Mouse (Mus musculus) mouse trophoblast stem cell (cell line): ENCODE measurements around the gene Mcoln2.

ENCODE experiments used
- in situ Hi-C, 2 experiments: fragments of 300-500 bp; cut with MseI, MboI; formaldehyde crosslinking; loops; 2 replicates in 1 of 2; 3 replicates in 1 of 2; pipeline ENCODE4 v1.15.1; 2025

Gene Mcoln2

DNA sequence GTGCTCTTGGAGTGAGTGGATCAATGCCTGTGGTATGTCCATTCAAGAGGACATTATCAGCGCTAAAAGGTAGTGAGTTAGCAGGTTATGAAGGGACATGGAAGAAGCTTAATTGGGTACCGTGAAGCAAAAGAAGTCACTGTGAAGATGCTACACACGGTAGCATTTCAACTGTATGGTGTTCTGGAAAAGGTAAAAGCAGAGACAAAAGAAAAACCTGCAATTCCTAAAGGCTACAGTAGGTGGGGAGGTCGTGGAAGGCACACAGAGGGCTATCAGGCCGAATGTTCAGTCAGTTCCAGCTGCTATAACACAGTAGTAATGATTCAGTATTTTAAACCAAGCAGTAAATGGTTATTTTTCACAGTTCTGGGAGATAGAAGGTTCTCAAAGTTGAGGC is 4.1 kb upstream of the Mcoln2 start:
- in situ Hi-C loops = no loop called here

GRCm38 (mm10) chr3:146146131-146146530 is 3.5 kb upstream of the Mcoln2 start:
- in situ Hi-C loops = no loop called here

DNA sequence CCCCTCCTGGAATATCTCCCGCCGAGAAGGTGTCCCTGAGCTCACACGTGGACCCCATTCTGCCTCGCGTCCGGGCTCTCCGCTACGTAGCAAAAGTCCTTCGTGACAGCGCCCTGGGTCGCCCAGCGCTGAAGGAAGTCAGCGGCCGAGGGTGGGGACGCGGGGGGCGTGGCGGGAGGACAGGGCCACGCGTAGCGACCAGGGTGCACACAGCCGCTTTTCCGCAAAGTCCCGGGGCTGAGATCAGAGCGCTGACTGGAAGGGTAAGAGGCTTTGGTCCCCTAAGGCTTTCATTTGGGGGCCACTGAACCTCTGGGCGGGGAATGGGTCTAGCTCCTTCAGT is 396 bp downstream of the Mcoln2 start:
- in situ Hi-C loops = no loop called here

GRCm38 (mm10) chr3:146150560-146150959 is 927 bp downstream of the Mcoln2 start:
- in situ Hi-C loops = no loop called here

DNA sequence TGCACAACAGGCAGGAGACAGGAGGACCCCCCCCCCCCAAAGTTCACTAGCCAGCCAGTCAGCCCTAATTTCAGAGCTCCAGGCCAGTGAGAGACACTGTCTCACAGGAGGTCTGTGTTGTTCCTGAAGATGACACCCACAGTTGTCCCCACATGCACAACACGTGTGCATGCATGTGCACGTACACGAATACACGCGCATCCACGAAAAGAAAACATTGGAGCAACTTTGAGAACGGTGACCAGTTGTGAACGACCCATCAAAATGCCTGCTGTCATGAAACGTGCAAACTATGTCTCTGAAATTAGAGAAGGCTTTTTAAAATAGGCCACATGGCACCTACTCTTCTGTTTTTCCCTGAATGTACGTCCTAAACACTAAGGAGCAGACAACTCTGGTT is 1.7 kb downstream of the Mcoln2 start:
- in situ Hi-C loops = no loop called here

DNA sequence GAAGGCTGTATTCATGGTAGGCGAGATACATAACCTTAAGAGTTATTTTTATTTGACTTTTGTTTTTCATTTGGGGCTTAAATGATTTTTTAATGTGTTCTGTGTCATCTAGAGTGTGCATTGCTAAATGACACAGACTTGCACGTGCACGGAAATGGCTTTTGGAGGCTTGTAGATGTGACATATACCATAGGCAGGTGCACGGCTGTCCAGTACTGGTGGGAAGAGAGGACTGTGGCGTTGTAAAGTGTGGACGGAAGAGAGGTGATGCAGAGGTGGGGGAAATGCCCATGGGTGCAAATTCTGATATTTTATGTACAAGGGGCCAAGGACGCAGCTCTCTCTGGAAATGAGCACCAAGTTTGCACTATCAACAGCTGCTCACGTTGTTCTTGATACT is 2.1 kb downstream of the Mcoln2 start:
- in situ Hi-C loops = no loop called here

DNA sequence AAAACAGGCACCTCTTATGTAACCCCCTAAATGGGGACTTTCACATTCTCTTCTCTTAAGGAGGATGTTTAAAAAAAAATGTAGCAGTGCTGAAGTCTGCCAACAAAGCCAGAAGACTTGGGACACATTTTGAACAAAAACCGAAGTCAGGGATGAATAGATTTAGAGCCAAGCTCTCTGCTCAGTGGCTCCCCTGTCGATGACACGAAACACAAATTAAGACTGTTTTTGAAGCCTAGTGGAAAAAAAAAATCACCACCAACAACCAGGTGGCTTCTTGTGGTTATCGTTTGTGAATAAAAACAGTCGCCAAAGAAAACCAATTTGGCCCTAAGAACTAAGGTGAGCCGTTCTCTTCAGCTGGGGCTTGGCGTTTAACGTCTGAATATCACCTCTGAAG is 2.7 kb downstream of the Mcoln2 start:
- in situ Hi-C loops = no loop called here

DNA sequence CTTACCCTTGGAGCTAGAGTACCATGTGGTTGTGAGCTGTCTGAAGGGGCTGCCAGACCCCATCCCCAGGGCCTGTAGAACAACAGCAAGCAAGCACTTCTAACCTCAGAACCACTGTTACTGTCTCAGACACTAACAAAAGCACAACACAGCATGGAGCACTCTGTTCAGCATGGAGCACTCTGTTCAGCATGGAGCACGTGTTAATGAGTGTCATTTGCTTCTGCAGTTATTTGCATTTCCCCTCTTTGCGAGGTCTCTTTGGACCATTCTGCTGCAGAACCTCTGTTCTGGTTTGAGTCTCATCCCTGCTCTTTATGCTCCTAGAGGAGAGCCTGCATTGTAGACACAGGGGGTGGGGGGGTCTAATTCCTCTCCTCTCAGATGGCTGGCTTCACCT is 3.3 kb downstream of the Mcoln2 start:
- in situ Hi-C loops = no loop called here

- in situ Hi-C loops = no loop called here
Measured at GRCm38 (mm10) chr3:146153862-146154611, 4.4 kb downstream of the Mcoln2 start.

DNA sequence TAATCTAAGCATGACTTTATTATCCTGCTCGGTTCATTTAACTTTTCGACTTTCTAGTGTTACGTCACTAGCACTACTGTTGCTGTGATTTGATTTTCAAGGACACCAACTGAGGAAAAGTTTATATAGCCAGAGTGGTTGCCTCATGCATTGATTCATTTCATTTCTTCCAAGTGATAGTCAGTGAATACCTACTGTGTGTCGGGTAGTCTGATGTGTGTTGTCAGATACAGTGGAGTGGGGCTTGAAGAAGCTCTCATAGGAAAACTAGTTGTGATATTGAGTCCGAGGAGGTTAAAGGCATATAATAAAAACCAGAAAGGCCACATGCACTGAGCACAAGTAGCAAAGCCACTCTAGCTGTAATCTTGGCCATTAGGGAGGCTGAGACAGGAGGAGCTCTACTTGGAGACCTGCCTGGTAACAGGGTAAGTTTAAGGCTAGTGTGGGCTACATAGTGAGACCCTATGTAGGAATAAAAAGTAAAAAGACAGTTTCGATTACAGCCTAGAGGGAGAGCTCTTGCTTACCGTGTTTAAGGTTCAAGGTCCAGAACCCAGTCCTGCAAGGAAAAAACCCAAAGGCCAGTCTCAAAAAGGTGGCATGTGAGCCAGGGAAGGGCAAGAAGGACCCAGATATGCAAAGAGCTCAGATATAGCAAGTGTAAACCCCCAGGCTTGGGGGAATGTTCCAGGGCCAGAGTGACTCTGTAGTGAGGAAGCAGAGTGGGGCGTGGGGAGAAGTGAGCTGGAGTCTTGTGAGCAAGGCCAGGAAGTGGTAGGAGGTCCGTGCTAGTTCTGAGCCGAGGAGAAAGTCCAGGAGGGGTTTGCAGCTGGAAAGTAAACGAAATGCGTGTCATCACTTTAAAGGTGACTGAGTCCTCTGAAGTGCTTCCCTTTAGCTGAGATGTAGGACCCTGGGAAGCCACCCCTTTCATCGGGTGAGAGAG is 6.3 kb downstream of the Mcoln2 start:
- in situ Hi-C loops = no loop called here

DNA sequence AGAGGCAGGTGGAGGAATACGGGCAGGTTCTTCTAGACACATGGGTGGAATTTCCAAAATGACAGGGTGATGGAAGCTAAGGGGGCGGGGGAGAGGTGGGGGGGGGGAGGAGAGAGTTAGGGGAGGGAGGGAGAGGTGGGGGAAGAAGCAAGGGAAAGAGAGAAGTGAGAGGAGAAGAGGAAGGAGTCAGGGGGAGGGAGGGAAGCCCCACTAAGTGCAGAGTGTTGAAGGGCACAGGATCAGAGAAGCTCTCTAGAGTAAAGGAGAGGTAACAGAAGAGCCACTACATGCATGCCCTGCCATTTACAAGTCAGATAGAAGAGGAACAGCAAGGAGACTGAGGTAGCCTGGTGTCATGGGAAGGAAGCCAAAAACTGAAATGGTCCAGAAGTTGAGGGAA is 7.2 kb downstream of the Mcoln2 start:
- in situ Hi-C loops = no loop called here

DNA sequence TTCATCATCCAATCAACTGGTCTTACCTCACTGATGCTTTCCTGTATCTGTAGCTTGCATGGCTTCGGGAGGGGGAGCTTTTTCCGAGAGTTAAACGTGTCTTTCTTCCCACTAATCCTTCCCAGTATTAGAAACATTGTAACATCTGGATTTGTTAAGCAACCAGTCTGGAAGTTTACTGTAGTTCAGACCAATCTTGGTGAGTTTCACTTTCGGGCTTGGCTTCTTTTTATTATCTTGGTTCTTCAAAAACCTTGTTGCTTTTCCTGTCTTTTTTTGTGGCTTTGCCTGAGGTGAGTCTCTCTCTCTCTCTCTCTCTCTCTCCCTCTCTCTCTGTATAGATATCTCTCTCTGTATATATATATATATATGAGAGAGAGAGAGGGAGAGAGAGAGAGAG is 8.4 kb downstream of the Mcoln2 start:
- in situ Hi-C loops = no loop called here

GRCm38 (mm10) chr3:146159360-146159759 is 9.7 kb downstream of the Mcoln2 start:
- in situ Hi-C loops = no loop called here

DNA sequence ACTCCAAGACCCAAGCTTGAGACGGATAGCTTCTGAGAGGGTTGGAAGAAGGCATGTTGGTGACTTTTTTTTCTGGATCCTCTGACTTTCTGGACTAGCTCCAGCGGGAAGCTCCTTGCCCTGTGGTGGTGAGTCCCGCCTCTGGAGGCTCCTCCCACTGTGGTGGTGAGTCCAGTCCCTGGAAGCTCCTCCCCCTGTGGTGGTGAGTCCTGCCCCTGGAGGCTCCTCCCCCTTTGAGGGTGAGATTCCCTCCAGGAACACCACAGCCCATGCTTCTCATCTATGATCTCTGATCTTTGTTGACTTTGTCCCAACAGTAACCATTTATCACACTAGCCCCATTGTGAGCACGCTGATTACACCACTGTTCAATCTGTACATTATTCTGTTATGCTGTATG is 12.6 kb downstream of the Mcoln2 start:
- in situ Hi-C loops = no loop called here

DNA sequence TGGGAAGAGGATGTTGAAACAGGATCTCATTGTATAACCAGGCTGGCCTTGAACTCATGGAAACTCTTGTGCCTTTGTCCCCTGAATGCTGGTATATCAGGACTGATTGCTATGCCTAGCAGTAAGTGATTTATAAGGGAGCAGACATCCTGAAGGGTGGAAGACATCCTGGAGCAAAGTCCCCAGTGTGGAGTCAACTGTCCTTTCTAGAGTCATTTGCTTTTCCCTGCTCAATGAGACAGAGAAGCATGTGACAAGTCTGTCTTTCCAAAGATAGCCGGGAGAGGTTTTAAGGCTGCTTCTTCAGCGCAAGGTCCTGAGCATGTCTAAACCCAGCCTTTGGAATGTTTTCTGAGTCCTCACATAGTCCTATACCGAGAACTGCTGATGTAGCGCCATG is 19.7 kb downstream of the Mcoln2 start:
- in situ Hi-C loops = no loop called here

- in situ Hi-C loops = loop anchor here in 1 of 2 experiments (10.0 kb wide), 1 partner anchor 218 kb away; no protein-coding TSS in a partner anchor
Measured at GRCm38 (mm10) chr3:146173030-146173429, 23.4 kb downstream of the Mcoln2 start.

GRCm38 (mm10) chr3:146174215-146174614 is 24.6 kb downstream of the Mcoln2 start:
- in situ Hi-C loops = loop anchor here in 1 of 2 experiments (10.0 kb wide), 1 partner anchor 219 kb away; no protein-coding TSS in a partner anchor

GRCm38 (mm10) chr3:146177295-146177694 is 27.7 kb downstream of the Mcoln2 start:
- in situ Hi-C loops = loop anchor here (5.0 to 10.0 kb wide), 3 partner anchors 120 to 230 kb away; no protein-coding TSS in a partner anchor

GRCm38 (mm10) chr3:146177748-146178582 is 28.3 kb downstream of the Mcoln2 start:
- in situ Hi-C loops = loop anchor here (5.0 to 10.0 kb wide), 3 partner anchors 121 to 231 kb away; no protein-coding TSS in a partner anchor

DNA sequence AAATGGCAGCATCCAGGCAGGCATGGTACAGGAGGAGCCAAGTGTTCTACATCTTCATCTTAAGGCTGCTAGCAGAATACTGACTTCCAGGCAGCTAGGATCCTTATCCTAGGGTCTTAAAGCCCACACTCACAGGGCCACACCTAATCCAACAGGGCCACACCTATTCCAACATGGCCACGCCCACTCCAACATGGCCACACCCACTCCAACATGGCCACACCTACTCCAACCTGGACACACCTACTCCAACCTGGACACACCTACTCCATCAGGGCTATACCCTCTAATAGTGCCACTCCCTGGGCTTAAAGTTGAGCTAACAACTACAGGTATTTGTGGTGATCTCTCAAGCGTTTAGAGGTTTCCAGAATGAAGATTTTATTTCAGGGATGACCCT is 30.7 kb downstream of the Mcoln2 start:
- in situ Hi-C loops = loop anchor here in 1 of 2 experiments (5.0 kb wide), 1 partner anchor 147 kb away; no protein-coding TSS in a partner anchor

- in situ Hi-C loops = loop anchor here in 1 of 2 experiments (5.0 kb wide), 1 partner anchor 146 kb away; no protein-coding TSS in a partner anchor
Measured at GRCm38 (mm10) chr3:146180986-146181385, 31.4 kb downstream of the Mcoln2 start.
